Mouse (Mus musculus): Measurements from ENCODE around the gene Fcgr2b. TPM values are rescaled to one million over a fixed set of nuclear protein-coding genes. Genes with fewer than 3 reads are reported as not detected.
"Not testable (repeated sequence)": the region's sequence is repeated elsewhere in the genome, so short reads cannot be mapped to it uniquely, and the experiment has no call there.

The Fcgr2b gene
- 1 to 10 TPM; 6.2 to 6.9 TPM for total RNA-seq (2021)
- long read RNA-seq, experiment 1, partial matches to known transcripts = 0 of 2 reads
- long read RNA-seq, experiment 1, other reads (novel, unspliced or antisense) = 1 of 2 reads
- long read RNA-seq, experiment 2, transcript Fcgr2b-202 (7 exons, 1,462 nt) = major isoform, 5 of 5 reads
- long read RNA-seq, experiment 2, partial matches to known transcripts = 0 of 5 reads
- long read RNA-seq, experiment 2, other reads (novel, unspliced or antisense) = 0 of 5 reads

- DNase-seq = no peak
Observed at GRCm38 (mm10) chr1:170976447-170976846, at the start of gene Fcgr2b. Gene Fcgr2b, minus strand, starts transcription at chr1:170976547.

- DNase-seq = no peak
Observed at GRCm38 (mm10) chr1:171019311-171019950, 43.1 kb upstream of the Fcgr2b start.

GRCm38 (mm10) chr1:171018737-171019136 lies 42.4 kb upstream of the Fcgr2b start, which contains the start of gene Fcgr4:
Gene Fcgr4, plus strand, starts transcription at chr1:171018920.
- no peak for DNase-seq

GRCm38 (mm10) chr1:171017468-171018158 lies 41.3 kb upstream of the Fcgr2b start:
- no peak for DNase-seq

GRCm38 (mm10) chr1:171016676-171017356 lies 40.5 kb upstream of the Fcgr2b start:
- DNase-seq = no peak

- no peak for DNase-seq
Observed at GRCm38 (mm10) chr1:171011733-171012132, 35.4 kb upstream of the Fcgr2b start.

GRCm38 (mm10) chr1:171006905-171007304 lies 30.6 kb upstream of the Fcgr2b start:
- no peak for DNase-seq

- no peak for DNase-seq
Observed at GRCm38 (mm10) chr1:171006335-171006734, 30.0 kb upstream of the Fcgr2b start.

- DNase-seq = no peak
Observed at GRCm38 (mm10) chr1:171005586-171005985, 29.2 kb upstream of the Fcgr2b start.

GRCm38 (mm10) chr1:171005081-171005480 lies 28.7 kb upstream of the Fcgr2b start:
- no peak for DNase-seq

GRCm38 (mm10) chr1:170999811-171000210 lies 23.5 kb upstream of the Fcgr2b start:
- no peak for DNase-seq

GRCm38 (mm10) chr1:170997756-170998655 lies 21.7 kb upstream of the Fcgr2b start:
- DNase-seq = peak; percentile 17

- peak; percentile 44 for DNase-seq
Observed at GRCm38 (mm10) chr1:170996753-170997152, 20.4 kb upstream of the Fcgr2b start.

- no peak for DNase-seq
Observed at GRCm38 (mm10) chr1:170996034-170996433, 19.7 kb upstream of the Fcgr2b start.

GRCm38 (mm10) chr1:170992550-170992949 lies 16.2 kb upstream of the Fcgr2b start:
- DNase-seq = no peak

GRCm38 (mm10) chr1:170989656-170990055 lies 13.3 kb upstream of the Fcgr2b start:
- DNase-seq = no peak

- DNase-seq = no peak
Observed at GRCm38 (mm10) chr1:170985861-170986260, 9.5 kb upstream of the Fcgr2b start.

- DNase-seq = no peak
Observed at GRCm38 (mm10) chr1:170985092-170985491, 8.7 kb upstream of the Fcgr2b start.

GRCm38 (mm10) chr1:170983066-170983465 lies 6.7 kb upstream of the Fcgr2b start:
- DNase-seq = no peak

- no peak for DNase-seq
Observed at GRCm38 (mm10) chr1:170982301-170982700, 6.0 kb upstream of the Fcgr2b start.

GRCm38 (mm10) chr1:170981679-170982078 lies 5.3 kb upstream of the Fcgr2b start:
- DNase-seq = not testable (repeated sequence)

- no peak for DNase-seq
Observed at GRCm38 (mm10) chr1:170978601-170979000, 2.3 kb upstream of the Fcgr2b start.

Measured in gastrocnemius, postnatal 10 days (tissue).